ENCODE assay signal across 20 mouse cellular contexts in genomic region chr13:94271284-94271683, GRCm38 (mm10). TPM values are rescaled to one million over a fixed set of nuclear protein-coding genes. Genes with fewer than 3 reads are reported as not detected.
A peak's percentile ranks its signal among the peaks of the same experiment; 100 is the strongest.
DNase-seq lines count a peak whose midpoint lies in the region; ATAC-seq and TF ChIP-seq lines count a peak whose summit lies in the region.
"Had no signal": no experiment of that assay in that cellular context is flagged by ENCODE, and none has a peak within 500 bp of the region (broad histone marks: within the 10 kb centered on the region; RNA-seq: fewer than 3 reads in every experiment).

No protein-coding gene starts in this region.

- no peak overlapping the region for H3K4me2 ChIP-seq in hindbrain, postnatal 0 days (ENCODE audit: low read depth, low read length)
- H3K4me2 ChIP-seq in hindbrain, embryonic 11.5 days (replicated peaks; ENCODE audit: low read depth, low read length): no peak overlapping the region
- H3K4me2 ChIP-seq: neural tube, embryonic 13.5 days had no signal

- peak; percentile 42 for DNase-seq in hindbrain, postnatal 0 days (ENCODE audit: low spot score)
- no peak for DNase-seq in hindbrain, embryonic 11.5 days (ENCODE audit: low spot score)
- peak; percentile 39 for DNase-seq in cerebellum, adult 8-10 months
- DNase-seq in gastrocnemius, postnatal 14 days: no peak
- no peak for DNase-seq in left cerebral cortex, postnatal 36 days (ENCODE audit: low spot score in 2 of 2)
- no peak for DNase-seq in frontal cortex, postnatal 10 days (ENCODE audit: low spot score in 2 of 2)
- DNase-seq: heart, adult 18-20 months; heart, postnatal 4 days; kidney, adult 18-20 months; kidney, postnatal 10 days; liver, postnatal 0 days; lung, postnatal 14 days; right cerebral cortex, postnatal 14 days had no signal

- H3K9ac ChIP-seq in hindbrain, postnatal 0 days (replicated peaks; ENCODE audit: low read length): no peak overlapping the region
- H3K9ac ChIP-seq in hindbrain, embryonic 11.5 days (ENCODE audit: low read depth, low read length): no peak overlapping the region
- H3K9ac ChIP-seq: liver, postnatal 0 days; neural tube, embryonic 13.5 days had no signal

- peaks cover 7% of the 10 kb centered on the region; the same call in 1 of the 2 replicates for H3K4me1 ChIP-seq in hindbrain, postnatal 0 days (ENCODE audit: insufficient read depth, low read length)
- H3K4me1 ChIP-seq in hindbrain, embryonic 11.5 days (replicated peaks; ENCODE audit: control insufficient read depth, insufficient read depth, low read length): no peaks in the 10 kb centered on the region

- H3K27ac ChIP-seq in hindbrain, postnatal 0 days: no peak overlapping the region
- H3K27ac ChIP-seq in hindbrain, embryonic 11.5 days (ENCODE audit: low read depth, low read length): no peak overlapping the region
- H3K27ac ChIP-seq: layer of hippocampus, adult 2 months; limb, embryonic 10.5 days; neural tube, embryonic 13.5 days had no signal

- no peaks in the 10 kb centered on the region for H3K9me3 ChIP-seq in hindbrain, postnatal 0 days (ENCODE audit: low read length)
- H3K9me3 ChIP-seq in hindbrain, embryonic 11.5 days (ENCODE audit: control insufficient read depth, low read length): no peaks in the 10 kb centered on the region
- H3K9me3 ChIP-seq: limb, embryonic 10.5 days; neural tube, embryonic 13.5 days had no signal

- no peaks in the 10 kb centered on the region for H3K27me3 ChIP-seq in hindbrain, postnatal 0 days (ENCODE audit: insufficient read depth, low read length)
- no peaks in the 10 kb centered on the region for H3K27me3 ChIP-seq in hindbrain, embryonic 11.5 days (ENCODE audit: control insufficient read depth, insufficient read depth, low read length)
- H3K27me3 ChIP-seq: CH12.LX; neural tube, embryonic 13.5 days had no signal

- no peak overlapping the region for H3K4me3 ChIP-seq in hindbrain, postnatal 0 days (ENCODE audit: low read length)
- no peak overlapping the region for H3K4me3 ChIP-seq in hindbrain, embryonic 11.5 days (ENCODE audit: low read depth, low read length)
- H3K4me3 ChIP-seq: layer of hippocampus, adult 2 months; limb, embryonic 10.5 days; neural tube, embryonic 13.5 days had no signal

- TF ChIP-seq CTCF in hindbrain, postnatal 0 days (IDR thresholded peaks at IDR 0.05; ENCODE audit: low read depth): no peak

- intact Hi-C loops in gastrocnemius, postnatal 14 days (cut with DNase I; ENCODE audit: low total_unique reads): no loop called here
- intact Hi-C loops in left cerebral cortex, postnatal 36 days (cut with DNase I): no loop called here

- 63% methylated on average over 6 of the region's 6 CpGs for WGBS in hindbrain, postnatal 0 days
- 91% methylated on average over 6 of the region's 6 CpGs for WGBS in hindbrain, embryonic 11.5 days

- no peaks in the 10 kb centered on the region for H3K36me3 ChIP-seq in hindbrain, postnatal 0 days (ENCODE audit: insufficient read depth, low read length)
- H3K36me3 ChIP-seq in hindbrain, embryonic 11.5 days (ENCODE audit: control insufficient read depth, insufficient read depth, low read length): no peaks in the 10 kb centered on the region
- H3K36me3 ChIP-seq: limb, embryonic 10.5 days; neural tube, embryonic 13.5 days had no signal

- 0 out of 2 replicates have a peak, but pooled peaks have one; percentile 55 for ATAC-seq in hindbrain, postnatal 0 days
- no peak for ATAC-seq in hindbrain, embryonic 11.5 days (ENCODE audit: low FRiP score)
- ATAC-seq in cerebellum, adult (ENCODE audit: insufficient number of reproducible peaks, low FRiP score, low TSS enrichment): peak; percentile 68
- 0 out of 2 replicates have a peak, but pooled peaks have one; percentile 31 for ATAC-seq in erythroblast, adult 5-6 weeks (replicated peaks; ENCODE audit: low FRiP score, poor library complexity, severe bottlenecking)
- ATAC-seq: liver, postnatal 0 days had no signal

RNA-seq across cellular contexts. Expression of gene Scamp1, which starts 14.4 kb away (rescaled TPM):
- total RNA-seq in hindbrain, postnatal 0 days (2014; rRNA removed): 106 and 126 TPM in 2 replicates
- polyA plus RNA-seq in hindbrain, postnatal 0 days (2015; fragmentation: Nextera tagmentation; extraction: Ambion mirVana): 131 and 137 TPM in 2 replicates
- 45.1 and 49.6 TPM in 2 replicates for polyA plus RNA-seq in hindbrain, embryonic 11.5 days (2014; fragmentation: Nextera tagmentation; extraction: Ambion mirVana)
- 4.2 and 5.6 TPM in 2 replicates for total RNA-seq in erythroblast, adult 5-6 weeks (2015; ENCODE audit: low replicate concordance)
- total RNA-seq in erythroblast, adult 5-6 weeks (2017; ENCODE audit: low replicate concordance): 7.1 and 7.7 TPM in 2 replicates
- 10 to 100 TPM; 17.7 to 22.1 TPM for total RNA-seq in gastrocnemius, postnatal 14 days (2021)
- total RNA-seq in left cerebral cortex, postnatal 36 days (2021): 100 to 1,000 TPM; 170 to 175 TPM
- total RNA-seq: CH12.LX, MEL had no signal

Comparison
In these comparisons a context has a peak if more than half of its experiments do, and no peak if none do; other contexts are left out.
1. DNase-seq: peak in hindbrain, postnatal 0 days (single experiment) and cerebellum, adult 8-10 months (single experiment); none in hindbrain, embryonic 11.5 days (single experiment), gastrocnemius, postnatal 14 days (single experiment), left cerebral cortex, postnatal 36 days (0 of 2) and frontal cortex, postnatal 10 days (0 of 2).